Mouse (Mus musculus): Measurements from ENCODE around the gene Rab34.

The Rab34 gene

DNA sequence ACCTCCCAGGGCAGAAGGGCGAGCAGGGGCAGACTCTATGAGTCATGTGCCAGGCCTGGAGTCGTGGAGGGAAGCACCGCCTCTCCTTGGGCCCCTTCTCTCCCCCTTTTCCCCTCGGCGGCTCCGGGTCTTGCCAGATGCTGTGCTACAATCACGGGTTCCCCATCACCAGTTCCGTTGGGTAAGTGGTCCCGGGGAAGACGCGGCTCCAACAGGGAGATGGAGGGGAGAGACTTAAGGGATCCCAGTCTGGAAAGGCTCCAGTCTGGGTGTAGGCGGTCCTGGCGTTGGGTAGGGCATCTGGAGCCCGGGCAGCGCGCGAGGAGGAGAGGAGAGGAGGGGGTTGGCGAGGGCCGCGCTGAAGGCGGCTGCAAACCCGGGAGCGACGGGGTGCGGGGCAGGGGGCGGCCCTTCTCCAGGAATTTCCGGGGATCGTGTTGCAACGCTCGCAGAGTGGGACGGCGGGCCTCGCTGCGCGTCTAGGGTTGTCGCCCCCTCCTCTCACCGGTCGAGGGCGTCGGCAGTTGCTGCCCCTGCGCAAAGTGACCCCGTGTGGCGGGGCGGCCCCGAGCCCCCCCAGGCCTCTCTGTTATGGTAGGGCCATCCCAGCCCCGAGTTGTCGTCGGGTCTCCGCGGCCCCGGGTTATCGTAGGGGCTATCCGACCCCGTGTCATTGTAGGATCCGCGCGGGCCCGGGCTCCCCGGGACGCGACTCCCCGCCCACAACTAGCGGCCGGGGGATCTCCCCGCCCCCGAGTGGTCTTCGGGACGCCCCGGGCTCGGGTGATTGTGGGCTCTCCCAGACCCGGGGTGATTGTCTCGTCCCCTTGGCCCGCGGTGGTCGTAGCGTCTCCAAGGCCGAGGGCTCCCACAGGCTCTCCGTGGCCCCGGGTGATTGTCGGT is at the start of gene Rab34:
Gene Rab34, plus strand, starts transcription at position 100 of the 903 bp plus-strand sequence.
- no peak for DNase-seq (ENCODE audit: low spot score in 2 of 2)

DNA sequence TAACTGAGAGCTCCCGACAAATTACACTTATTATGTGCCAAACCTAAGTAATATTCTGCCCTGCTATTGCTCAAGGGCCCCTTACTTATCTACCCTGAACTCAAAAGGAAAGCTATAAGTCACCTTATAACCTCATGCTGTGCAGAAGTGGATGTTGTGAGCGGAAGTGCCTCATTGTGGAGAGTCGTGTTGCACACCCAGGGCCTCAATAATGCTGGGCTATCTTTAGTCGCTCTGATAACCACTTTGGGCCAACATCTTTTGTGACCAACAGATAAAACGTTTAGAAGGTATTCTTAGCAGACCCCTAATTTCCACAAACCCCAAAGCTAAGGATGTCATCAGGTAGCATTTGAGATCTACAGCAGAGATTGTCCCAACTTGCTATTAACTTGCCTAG is 47.6 kb upstream of the Rab34 start:
- no peak for DNase-seq (ENCODE audit: low spot score in 2 of 2)

DNA sequence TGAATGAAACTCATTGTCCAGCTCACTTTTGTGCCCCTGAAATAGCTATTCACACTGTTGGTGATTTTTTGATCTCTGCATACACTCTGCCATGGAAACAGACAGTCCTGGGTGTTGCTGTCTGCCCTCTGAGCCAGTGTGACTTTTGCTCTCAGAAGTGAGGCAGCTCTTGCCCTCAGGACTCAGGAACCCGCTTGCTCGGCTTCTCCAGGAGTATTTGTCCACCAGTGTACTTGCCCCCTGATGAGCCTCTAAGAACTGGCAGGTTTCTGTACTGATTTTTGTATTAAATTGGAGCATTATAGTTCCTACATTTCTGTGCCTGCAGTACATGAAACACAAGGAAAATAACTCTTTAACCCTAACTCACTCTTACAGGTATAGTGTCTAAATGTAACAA is 44.7 kb upstream of the Rab34 start:
- no peak for DNase-seq (ENCODE audit: low spot score in 2 of 2)

DNA sequence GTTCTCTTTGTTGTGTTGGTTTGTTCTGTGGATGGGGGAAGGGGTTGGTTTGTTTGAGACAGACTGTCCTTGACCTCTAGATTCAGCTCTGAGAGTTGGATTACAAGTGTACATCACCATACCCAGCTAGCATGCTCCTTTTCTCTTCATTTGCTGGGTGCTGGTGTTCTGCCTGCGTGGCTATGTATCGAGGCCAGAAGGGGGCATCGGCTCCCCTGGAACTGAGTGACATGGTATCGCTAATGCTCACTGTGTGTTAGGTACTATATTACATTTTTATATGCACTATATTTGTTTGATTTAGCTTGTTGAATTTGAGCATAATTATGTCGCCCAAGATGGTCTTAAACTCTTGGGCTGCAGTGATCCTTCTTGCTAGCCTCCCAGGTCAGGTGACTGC is 42.1 kb upstream of the Rab34 start:
- DNase-seq (ENCODE audit: low spot score in 2 of 2), result no peak

GRCm38 (mm10) chr11:78146707-78147543 is 41.3 kb upstream of the Rab34 start:
- no peak for DNase-seq (ENCODE audit: low spot score in 2 of 2)

DNA sequence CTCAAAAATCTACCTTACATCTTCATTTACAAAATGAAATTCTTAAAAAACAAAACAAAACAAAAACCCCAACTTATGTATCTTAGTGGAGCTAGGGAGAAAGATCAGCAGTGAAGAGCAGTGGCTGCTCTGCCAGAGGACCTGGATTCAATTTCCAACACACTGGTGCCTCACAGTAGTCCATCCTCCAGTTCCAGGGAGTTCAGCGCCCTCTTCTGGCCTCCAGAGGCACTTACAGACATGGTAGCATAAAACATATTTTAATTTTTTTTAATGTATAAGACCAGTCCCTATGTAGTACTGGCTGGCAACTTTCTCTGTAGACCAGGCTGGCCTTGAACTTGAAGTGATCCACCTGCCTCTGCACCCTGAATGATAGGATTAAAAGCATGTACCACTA is 37.1 kb upstream of the Rab34 start:
- peak in 1 of 2 experiments; percentile 70 for DNase-seq (ENCODE audit: low spot score in 2 of 2)

DNA sequence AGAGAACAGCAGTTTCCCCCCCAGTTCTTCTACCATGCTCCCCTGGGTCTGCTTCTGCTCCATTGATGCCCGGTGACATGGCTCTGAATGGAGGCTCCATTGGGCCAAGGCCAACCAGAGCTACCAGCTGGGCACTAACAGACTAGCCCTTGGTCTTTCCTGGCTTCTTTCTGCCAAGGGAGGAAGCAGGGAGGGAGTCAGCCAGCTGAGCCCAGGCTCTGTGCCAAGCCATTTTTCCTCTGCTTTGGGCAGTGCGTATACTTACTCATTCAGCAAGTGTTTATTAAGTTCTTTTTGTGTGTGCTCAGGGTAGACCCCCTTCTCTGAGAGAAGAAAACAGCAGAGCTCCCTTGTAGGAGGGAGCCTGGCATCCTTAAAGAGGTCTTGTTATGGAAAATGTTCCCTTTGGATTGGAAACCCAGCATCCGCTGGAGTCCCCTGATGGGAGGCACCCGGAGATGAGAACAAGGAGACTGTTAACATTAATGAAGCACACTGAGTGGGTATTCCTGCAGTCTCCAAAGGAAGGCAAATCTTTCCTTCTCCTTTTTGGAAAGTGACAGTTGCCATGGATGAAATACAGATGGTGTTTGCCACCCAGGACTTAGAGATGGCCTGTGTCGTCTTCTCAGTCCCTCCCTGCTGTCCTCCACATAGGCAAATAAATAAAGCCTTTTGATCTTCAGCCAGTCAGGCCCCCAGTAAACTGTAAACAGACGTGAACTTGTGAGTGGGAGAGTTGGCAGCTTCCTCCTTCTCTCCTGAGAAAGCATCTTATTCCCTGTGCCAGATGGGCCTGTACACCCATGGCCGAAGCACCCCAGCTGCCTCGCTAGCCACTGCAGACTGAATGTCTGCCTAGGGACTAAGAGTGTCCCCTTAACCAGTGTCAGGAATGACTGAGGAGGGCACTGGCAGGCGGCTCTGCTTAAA is 35.7 kb upstream of the Rab34 start:
- peak in 1 of 2 experiments; percentile 25 for DNase-seq (ENCODE audit: low spot score in 2 of 2)

GRCm38 (mm10) chr11:78153778-78154177 is 34.5 kb upstream of the Rab34 start:
- no peak for DNase-seq (ENCODE audit: low spot score in 2 of 2)

- no peak for DNase-seq (ENCODE audit: low spot score in 2 of 2)
Observed at GRCm38 (mm10) chr11:78155674-78156073, 32.6 kb upstream of the Rab34 start.

- DNase-seq (ENCODE audit: low spot score in 2 of 2), result no peak
Observed at GRCm38 (mm10) chr11:78156156-78156699, 32.0 kb upstream of the Rab34 start.

DNA sequence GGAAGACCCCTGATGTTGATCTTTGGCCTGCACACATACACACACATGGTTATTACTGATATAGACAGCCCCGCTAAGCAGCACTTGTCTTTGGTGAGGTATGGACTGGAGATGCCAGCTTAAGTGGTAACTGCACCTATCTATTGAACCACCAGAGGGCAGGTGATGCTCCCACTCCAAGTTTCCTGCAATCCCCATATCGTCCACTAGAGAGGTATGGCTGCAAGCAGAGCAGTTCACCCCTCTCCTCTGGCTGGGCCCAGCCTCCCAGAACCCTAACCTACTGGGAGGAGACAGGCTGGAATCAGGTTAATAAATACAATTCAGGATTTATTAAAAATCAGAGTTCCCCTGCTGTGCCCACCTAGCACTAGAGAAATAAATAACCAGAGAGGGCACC is 29.1 kb upstream of the Rab34 start:
- peak; percentile 69 to 84 for DNase-seq (ENCODE audit: low spot score in 2 of 2)

GRCm38 (mm10) chr11:78159557-78159956 is 28.7 kb upstream of the Rab34 start:
- no peak for DNase-seq (ENCODE audit: low spot score in 2 of 2)

GRCm38 (mm10) chr11:78160171-78160570 is 28.1 kb upstream of the Rab34 start:
- peak in 1 of 2 experiments; percentile 21 for DNase-seq (ENCODE audit: low spot score in 2 of 2)

DNA sequence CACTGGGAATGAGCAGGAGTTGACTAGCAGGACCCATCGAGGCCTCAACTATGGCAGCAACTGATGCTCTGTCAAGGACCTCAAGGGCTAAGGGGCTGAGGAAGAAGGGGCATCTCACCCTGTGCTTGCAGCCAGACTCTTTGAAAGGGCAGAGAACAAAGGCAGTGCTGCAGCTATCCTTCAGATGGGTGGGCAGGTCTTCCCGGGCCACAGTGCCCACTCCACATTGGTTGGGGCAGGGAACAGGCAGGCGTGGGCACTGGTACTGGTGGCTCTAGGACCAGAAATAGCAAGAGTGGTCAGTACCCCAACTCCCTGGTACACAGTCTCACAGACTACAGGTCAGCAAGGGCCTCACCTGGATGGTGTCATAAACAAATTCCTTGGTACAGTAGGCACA is 27.6 kb upstream of the Rab34 start:
- no peak for DNase-seq (ENCODE audit: low spot score in 2 of 2)

DNA sequence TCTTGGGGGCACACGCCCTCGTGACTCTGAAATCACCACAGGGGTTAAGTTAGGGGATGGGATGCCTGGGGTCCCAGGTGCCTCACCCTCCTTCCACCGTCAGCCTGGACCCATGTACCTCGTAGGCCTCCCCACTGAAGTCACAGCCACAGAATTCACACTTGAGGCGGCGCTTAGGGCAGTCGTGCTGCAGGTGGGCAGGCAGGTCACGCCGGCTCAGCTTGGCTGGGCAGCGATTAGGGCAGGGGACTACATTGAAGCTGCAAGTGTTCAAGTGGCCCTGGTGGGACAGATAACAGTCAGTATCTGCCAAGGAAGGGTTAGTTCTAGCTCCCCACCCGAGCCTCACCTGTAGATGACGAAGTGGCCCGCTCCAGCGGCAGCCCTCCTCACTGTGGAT is 27.1 kb upstream of the Rab34 start:
- no peak for DNase-seq (ENCODE audit: low spot score in 2 of 2)

DNA sequence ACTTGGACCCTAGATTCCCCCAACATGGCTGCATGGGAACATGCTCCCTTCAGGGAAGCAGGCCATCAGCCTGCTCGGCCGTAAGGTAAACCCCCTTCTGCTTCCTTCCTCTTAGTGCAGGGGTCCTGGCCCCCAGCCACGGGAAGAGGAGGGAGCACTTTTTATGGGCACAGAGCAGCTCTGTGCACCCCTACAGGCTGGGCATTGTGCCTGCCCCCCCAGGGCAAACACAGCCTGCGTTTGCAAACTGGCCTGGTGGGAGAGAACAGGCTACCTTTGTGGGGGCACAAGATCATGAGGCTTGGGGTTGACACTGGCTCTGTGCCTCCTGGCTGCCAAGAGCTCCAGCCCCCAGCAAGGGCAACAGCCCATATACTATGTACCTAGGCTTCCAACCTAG is 26.3 kb upstream of the Rab34 start:
- no peak for DNase-seq (ENCODE audit: low spot score in 2 of 2)

DNA sequence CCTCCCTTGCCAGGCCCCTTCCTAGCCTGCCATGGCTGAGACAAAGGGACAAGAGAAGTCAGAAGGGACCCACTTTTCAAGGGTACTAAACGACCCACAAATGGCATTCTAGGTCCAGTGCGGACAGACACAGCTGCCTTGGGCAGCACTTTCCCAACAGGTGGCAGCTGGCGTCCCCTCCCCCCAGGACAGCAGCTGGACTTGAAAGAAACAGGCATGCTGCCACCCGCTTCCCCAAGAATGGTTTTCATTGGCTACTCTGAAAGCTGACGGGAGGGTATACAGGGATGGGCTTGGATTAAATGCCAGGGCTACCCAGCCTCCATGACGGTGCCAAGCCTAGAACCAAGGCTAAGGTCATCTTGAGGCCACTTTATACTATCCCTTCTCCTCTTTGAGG is 25.7 kb upstream of the Rab34 start:
- peak; percentile 27 to 28 for DNase-seq (ENCODE audit: low spot score in 2 of 2)

- DNase-seq (ENCODE audit: low spot score in 2 of 2), result peak in 1 of 2 experiments; percentile 17
Observed at GRCm38 (mm10) chr11:78163045-78163444, 25.2 kb upstream of the Rab34 start.

DNA sequence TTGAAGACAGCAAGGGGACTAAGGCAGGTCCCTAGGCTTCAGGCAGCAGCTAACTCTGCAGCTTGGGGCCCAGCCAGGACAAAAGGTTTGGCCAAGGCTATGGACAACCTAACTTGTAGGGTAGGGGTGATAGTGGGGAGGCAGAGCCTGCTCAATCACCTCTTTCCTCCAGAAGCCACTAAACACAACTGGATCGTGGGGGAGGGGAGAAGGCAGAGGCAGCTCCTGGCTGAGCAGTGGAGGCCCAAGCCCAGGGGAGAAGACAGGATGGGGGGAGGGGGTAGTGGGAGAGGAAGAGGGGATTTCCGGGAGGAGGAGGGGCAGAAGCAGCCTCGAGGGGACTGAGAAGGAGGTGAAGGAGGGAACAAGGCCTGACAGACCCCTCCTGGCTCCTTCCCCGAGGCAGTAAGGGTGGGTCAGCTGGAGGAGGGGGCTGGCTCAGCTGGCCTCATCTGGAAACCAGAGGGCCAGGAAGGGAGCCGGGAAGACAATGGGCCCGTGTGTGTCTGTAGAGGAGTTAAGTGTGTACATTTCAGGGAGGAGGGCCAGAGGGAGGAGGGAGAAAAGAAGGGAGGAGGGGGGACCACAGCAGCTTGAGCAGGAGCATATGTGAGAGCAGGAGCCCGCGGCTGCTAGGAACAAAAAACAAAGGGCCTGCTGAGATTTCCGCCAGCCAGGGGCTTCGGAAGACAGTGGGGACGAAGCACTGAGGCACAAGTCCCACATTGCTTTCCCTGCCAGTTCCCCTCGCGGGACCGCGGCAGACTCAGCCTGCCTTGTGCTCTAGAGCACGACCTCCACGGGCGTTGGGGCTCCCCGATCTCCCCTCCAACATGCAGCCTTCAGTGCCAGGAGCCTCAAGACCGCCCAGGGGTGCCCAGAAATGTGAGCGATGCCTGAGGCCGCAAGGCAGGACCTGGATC is 24.3 kb upstream of the Rab34 start:
- peak; percentile 56 to 67 for DNase-seq (ENCODE audit: low spot score in 2 of 2)

DNA sequence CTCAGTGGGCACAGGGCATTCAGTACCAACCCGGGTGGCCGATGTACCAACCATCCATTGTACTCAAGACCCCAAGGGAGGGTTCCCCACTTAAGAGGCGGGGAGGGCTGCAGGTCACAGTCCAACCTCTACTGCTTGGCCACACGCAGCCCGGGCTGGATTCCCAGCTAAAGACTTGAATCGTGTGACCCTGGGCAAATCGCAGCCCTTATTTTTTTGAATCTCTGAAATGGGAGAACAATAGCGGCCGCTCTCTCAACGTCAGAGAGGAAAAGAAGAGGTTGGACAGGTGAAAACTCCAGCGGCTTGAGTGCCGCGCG is 23.7 kb upstream of the Rab34 start:
- no peak for DNase-seq (ENCODE audit: low spot score in 2 of 2)

All from spleen, postnatal 10 days (tissue).